Mouse (Mus musculus) midbrain, embryonic 14.5 days (tissue): Measurements from ENCODE around the gene Slc35d1. TPM values are rescaled to one million over a fixed set of nuclear protein-coding genes. Genes with fewer than 3 reads are reported as not detected.

Experiments used
- ATAC-seq: fragments of 200-750 bp; cut with Nextera tagmentation; 2 replicates; pipeline ENCODE4 v1.8.0; 2017; ENCODE audit warnings: moderate number of reproducible peaks, moderate library complexity; ENCODE audit not compliant: low FRiP score, low TSS enrichment
- DNase-seq: peaks from one replicate; pipeline ENCODE4 v3.0.0-alpha.2; 2015
- H3K27ac ChIP-seq: fragments of 300-500 bp; sonication (generic); replicated peaks from 2 replicates; pipeline ENCODE4 v1.5.1; 2014; ENCODE audit warnings: mild to moderate bottlenecking, low read depth, low read length, moderate library complexity
- H3K27me3 ChIP-seq: fragments of 300-500 bp; sonication (generic); 2 replicates; pipeline ENCODE4 v1.6.1; 2014; ENCODE audit warnings: low read length, control low read depth, mixed read lengths; ENCODE audit not compliant: control insufficient read depth, insufficient read depth
- H3K36me3 ChIP-seq: fragments of 300-500 bp; sonication (generic); 2 replicates; pipeline ENCODE4 v1.6.1; 2014; ENCODE audit warnings: low read length, control low read depth; ENCODE audit not compliant: control insufficient read depth, insufficient read depth
- H3K4me1 ChIP-seq: fragments of 300-500 bp; sonication (generic); 2 replicates; pipeline ENCODE4 v1.6.1; 2014; ENCODE audit warnings: mild to moderate bottlenecking, antibody characterized with exemption, low read length, control low read depth; ENCODE audit not compliant: control insufficient read depth, insufficient read depth
- H3K4me2 ChIP-seq: fragments of 300-500 bp; sonication (generic); 2 replicates; pipeline ENCODE4 v1.6.1; 2014; ENCODE audit warnings: mild to moderate bottlenecking, low read length, moderate library complexity
- H3K4me3 ChIP-seq: fragments of 300-500 bp; sonication (generic); replicated peaks from 2 replicates; pipeline ENCODE4 v1.5.1; 2014; ENCODE audit warnings: low read depth, low read length
- H3K9ac ChIP-seq: fragments of 300-500 bp; sonication (generic); replicated peaks from 2 replicates; pipeline ENCODE4 v1.6.1; 2014; ENCODE audit warnings: mild to moderate bottlenecking, low read length, moderate library complexity
- H3K9me3 ChIP-seq: fragments of 300-500 bp; sonication (generic); 2 replicates; pipeline ENCODE4 v1.6.1; 2016; ENCODE audit warnings: low read length, control low read depth, mixed read lengths; ENCODE audit not compliant: control insufficient read depth
- WGBS: fragments of 180-500 bp; shearing (Covaris S2); extraction: QIAGEN DNeasy Blood & Tissue Kit; methylation state at CpG from one replicate; pipeline ENCODE4 v1.1.7; 2014; 5-methylcytosine and 5-hydroxymethylcytosine counted together
- polyA plus RNA-seq: library from polyadenylated mRNA; unstranded; fragments of >200 nt; fragmentation: Nextera tagmentation; extraction: Ambion mirVana; gene quantifications from 2 replicates; pipeline ENCODE4 v1.2.1, GENCODE M21; 2014

Slc35d1 gene
- polyA plus RNA-seq, 1 experiment from 2014 or later = 6.1 TPM

GRCm38 (mm10) chr4:103126533-103126932, 88.4 kb downstream of the Slc35d1 start:
- 93% methylated on average over 4 of the region's 4 CpGs for WGBS
- Histone ChIP-seq H3K4me3 (no peak overlapping the region), H3K4me2 (no peak overlapping the region), H3K4me1 (no peaks in the 10 kb centered on the region), H3K27me3 (no peaks in the 10 kb centered on the region), H3K27ac (no peak overlapping the region), H3K9me3 (no peaks in the 10 kb centered on the region), H3K9ac (no peak overlapping the region), H3K36me3 (peaks cover 3% of the 10 kb centered on the region; the same call in 1 of the 2 replicates)
- ATAC-seq = no peak
- no peak for DNase-seq

GRCm38 (mm10) chr4:103123606-103124005, 91.4 kb downstream of the Slc35d1 start:
- Histone ChIP-seq H3K9ac (no peak overlapping the region), H3K4me2 (no peak overlapping the region), H3K36me3 (no peaks in the 10 kb centered on the region), H3K27ac (no peak overlapping the region), H3K27me3 (no peaks in the 10 kb centered on the region), H3K4me1 (peaks cover 10% of the 10 kb centered on the region), H3K9me3 (no peaks in the 10 kb centered on the region), H3K4me3 (no peak overlapping the region)
- ATAC-seq = no peak
- no peak for DNase-seq

- Histone ChIP-seq H3K9me3 (no peaks in the 10 kb centered on the region), H3K4me2 (no peak overlapping the region), H3K27me3 (no peaks in the 10 kb centered on the region), H3K4me1 (peaks cover 10% of the 10 kb centered on the region), H3K36me3 (no peaks in the 10 kb centered on the region), H3K27ac (no peak overlapping the region), H3K4me3 (no peak overlapping the region), H3K9ac (no peak overlapping the region)
- DNase-seq (no peak), ATAC-seq (no peak)
- WGBS = 78% methylated on average over 2 of the region's 2 CpGs
Measured at GRCm38 (mm10) chr4:103123086-103123485, 91.9 kb downstream of the Slc35d1 start.

GRCm38 (mm10) chr4:103120874-103121389, 94.0 kb downstream of the Slc35d1 start:
- ATAC-seq = no peak

More at GRCm38 (mm10) chr4:103120874-103121389, 94.0 kb downstream of the Slc35d1 start:
- Histone ChIP-seq H3K27me3 (no peaks in the 10 kb centered on the region), H3K36me3 (peaks cover 4% of the 10 kb centered on the region; the same call in 1 of the 2 replicates), H3K4me1 (peaks cover 10% of the 10 kb centered on the region), H3K9ac (no peak overlapping the region), H3K27ac (no peak overlapping the region), H3K4me3 (no peak overlapping the region), H3K4me2 (0 out of 2 replicates have a peak overlapping the region, but pooled peaks have one; percentile 92), H3K9me3 (no peaks in the 10 kb centered on the region)
- no peak for DNase-seq
- 87% methylated on average over 9 of the region's 9 CpGs for WGBS

Other genes starting within 250 kb of the Slc35d1 start
- 0.61 and 1.2 TPM in 2 replicates for gene Tctex1d1, start 236.6 kb downstream of the Slc35d1 start, polyA plus RNA-seq
- not detected in 2 replicates for gene Insl5, start 188.3 kb downstream of the Slc35d1 start, polyA plus RNA-seq
- 31.9 and 42.6 TPM in 2 replicates for gene Mier1, start 100.8 kb downstream of the Slc35d1 start, polyA plus RNA-seq
- gene Wdr78, start 100.6 kb downstream of the Slc35d1 start, polyA plus RNA-seq = 4.0 and 5.3 TPM in 2 replicates
- gene 4921539E11Rik, start 75.7 kb upstream of the Slc35d1 start, polyA plus RNA-seq = not detected in 2 replicates
- 8.6 and 9.0 TPM in 2 replicates for gene Oma1, start 98.6 kb upstream of the Slc35d1 start, polyA plus RNA-seq